Mouse (Mus musculus): ENCODE data around the gene Irak3.

GRCm38 (mm10) chr10:120153911-120154310 is 48.0 kb downstream of the Irak3 start:
- TF ChIP-seq CTCF (IDR thresholded peaks at IDR 0.05; ENCODE audit: extremely low read depth, insufficient read length, insufficient replicate concordance, low read depth, low read length) (no peak), POLR2A (IDR thresholded peaks at IDR 0.05; ENCODE audit: low read depth, low read length) (no peak)

Data from small intestine, adult 2 months (tissue).